Mouse (Mus musculus) midbrain, embryonic 11.5 days (tissue): ENCODE data around the gene Sema3g. TPM values are rescaled to one million over a fixed set of nuclear protein-coding genes. Genes with fewer than 3 reads are reported as not detected.

Experiments
- ATAC-seq: fragments of 200-750 bp; cut with Nextera tagmentation; 2 replicates; pipeline ENCODE4 v1.8.0; 2017; ENCODE audit warnings: moderate TSS enrichment, moderate library complexity; ENCODE audit not compliant: low FRiP score
- DNase-seq: peaks from one replicate; pipeline ENCODE4 v3.0.0; 2015; ENCODE audit warnings: low spot score; ENCODE audit errors: missing footprints
- H3K27ac ChIP-seq: fragments of 300-500 bp; sonication (generic); 2 replicates; pipeline ENCODE4 v1.5.1; 2014; ENCODE audit warnings: low read depth, low read length
- H3K27me3 ChIP-seq: fragments of 300-500 bp; sonication (generic); 2 replicates; pipeline ENCODE4 v1.6.1; 2014; ENCODE audit warnings: mild to moderate bottlenecking, low read length, moderate library complexity, mixed read lengths; ENCODE audit not compliant: control insufficient read depth, insufficient read depth
- H3K36me3 ChIP-seq: fragments of 300-500 bp; sonication (generic); 2 replicates; pipeline ENCODE4 v1.6.1; 2014; ENCODE audit warnings: mild to moderate bottlenecking, low read length, moderate library complexity, mixed read lengths; ENCODE audit not compliant: control insufficient read depth, insufficient read depth
- H3K4me1 ChIP-seq: fragments of 300-500 bp; sonication (generic); 2 replicates; pipeline ENCODE4 v1.6.1; 2014; ENCODE audit warnings: low read length; ENCODE audit not compliant: control insufficient read depth, insufficient read depth
- H3K4me2 ChIP-seq: fragments of 300-500 bp; sonication (generic); 2 replicates; pipeline ENCODE4 v1.6.1; 2014; ENCODE audit warnings: mild to moderate bottlenecking, moderate library complexity
- H3K4me3 ChIP-seq: fragments of 300-500 bp; sonication (generic); 2 replicates; pipeline ENCODE4 v1.5.1; 2014; ENCODE audit warnings: low read depth, low read length
- H3K9ac ChIP-seq: fragments of 300-500 bp; sonication (generic); 2 replicates; pipeline ENCODE4 v1.6.1; 2014; ENCODE audit warnings: low read length
- H3K9me3 ChIP-seq: fragments of 300-500 bp; sonication (generic); 2 replicates; pipeline ENCODE4 v1.6.1; 2016; ENCODE audit warnings: low read length; ENCODE audit not compliant: control insufficient read depth
- WGBS: fragments of 180-500 bp; shearing (Covaris S2); extraction: QIAGEN DNeasy Blood & Tissue Kit; methylation state at CpG from one replicate; pipeline ENCODE4 v1.1.7; 2014; 5-methylcytosine and 5-hydroxymethylcytosine counted together
- polyA plus RNA-seq: library from polyadenylated mRNA; unstranded; fragments of >200 nt; fragmentation: Nextera tagmentation; extraction: Ambion mirVana; gene quantifications from 2 replicates; pipeline ENCODE4 v1.2.1, GENCODE M21; 2014

The Sema3g gene
- polyA plus RNA-seq, 1 experiment from 2014 or later: 0.37 TPM

DNA sequence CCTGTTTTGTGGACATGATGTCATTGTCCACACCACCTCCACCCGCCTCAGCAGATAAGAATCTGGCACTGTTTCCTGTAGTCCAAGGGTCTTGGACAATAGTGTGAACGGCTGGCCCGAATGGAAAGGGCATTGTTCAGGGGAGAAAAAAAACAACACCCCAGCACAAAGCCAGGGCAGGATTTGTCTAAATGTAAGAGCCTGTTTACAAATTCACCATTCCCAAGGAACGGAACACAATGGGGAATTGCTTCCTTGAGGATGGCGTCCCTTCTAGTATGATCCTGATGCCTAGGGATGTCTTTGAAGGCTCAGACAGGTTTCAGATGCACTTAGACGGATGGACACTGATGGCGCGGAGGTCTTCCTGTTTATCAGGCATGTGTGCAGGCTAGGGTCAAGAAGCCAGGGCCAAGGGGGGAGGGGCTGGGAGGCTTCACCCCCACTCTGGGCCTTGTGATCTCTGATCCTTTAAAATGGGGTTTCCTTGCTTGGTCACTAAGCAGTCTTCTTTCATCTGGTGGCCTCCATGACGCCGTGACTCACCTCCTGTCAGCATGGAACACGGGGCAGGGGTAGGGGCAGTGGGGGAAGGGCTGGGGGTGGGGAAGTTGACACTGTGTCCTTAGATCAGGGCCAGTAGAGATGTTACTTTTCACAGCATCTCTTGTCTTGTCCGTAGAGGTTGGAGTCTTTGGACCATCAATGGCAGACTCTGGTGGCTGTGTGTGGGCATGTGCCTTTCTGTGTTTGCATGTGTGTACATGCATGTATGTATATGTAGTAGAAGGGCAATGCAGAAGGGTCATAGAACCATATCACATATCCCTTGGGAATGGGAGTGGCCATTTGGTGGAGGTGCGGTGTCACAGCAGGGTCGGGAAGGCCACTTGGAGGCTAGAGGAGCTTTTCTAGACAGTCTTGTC, 15.7 kb downstream of the Sema3g start:
- ATAC-seq (peak; percentile 38), DNase-seq (peak; percentile 65)
- Histone ChIP-seq H3K27ac (no peak overlapping the region), H3K9ac (no peak overlapping the region), H3K9me3 (no peaks in the 10 kb centered on the region), H3K4me2 (no peak overlapping the region), H3K27me3 (no peaks in the 10 kb centered on the region), H3K36me3 (no peaks in the 10 kb centered on the region), H3K4me3 (no peak overlapping the region), H3K4me1 (no peaks in the 10 kb centered on the region)
- 87% methylated on average over 14 of the region's 14 CpGs for WGBS

DNA sequence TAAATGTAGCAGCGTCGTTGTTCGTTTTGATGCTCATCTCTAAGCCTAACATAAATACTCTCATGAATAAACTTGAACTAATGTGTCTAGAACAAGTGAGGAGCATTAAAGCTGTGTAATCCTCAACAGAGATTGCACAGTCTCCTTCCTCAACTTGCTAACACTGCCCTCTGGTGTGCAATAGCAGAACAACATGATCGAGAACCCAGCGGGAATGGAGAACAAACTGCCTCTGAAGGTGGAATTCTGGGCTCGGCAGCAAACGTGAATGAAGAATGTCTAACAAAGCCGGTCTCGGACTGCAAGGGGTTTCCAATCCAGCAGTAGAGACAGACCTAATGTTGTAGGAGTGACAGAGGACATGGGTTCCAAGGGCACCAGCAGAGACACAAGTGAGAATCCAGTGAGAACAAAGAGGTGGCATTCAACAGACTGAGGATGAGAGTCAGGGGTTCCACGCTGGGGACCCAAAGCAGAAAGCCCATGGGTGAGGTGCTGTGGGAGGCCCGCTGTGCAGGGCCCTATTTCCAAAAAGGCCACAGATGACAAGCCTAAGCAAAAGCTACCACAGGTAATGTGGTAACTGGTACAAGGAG, 16.4 kb downstream of the Sema3g start:
- Histone ChIP-seq H3K27ac (no peak overlapping the region), H3K4me3 (no peak overlapping the region), H3K4me1 (no peaks in the 10 kb centered on the region), H3K4me2 (no peak overlapping the region), H3K27me3 (no peaks in the 10 kb centered on the region), H3K9me3 (no peaks in the 10 kb centered on the region), H3K9ac (peak overlapping the region; percentile 45), H3K36me3 (no peaks in the 10 kb centered on the region)
- DNase-seq (peak; percentile 97), ATAC-seq (peak; percentile 22; the same call in 1 of the 2 replicates)
- WGBS: 24% methylated on average over 11 of the region's 11 CpGs

DNA sequence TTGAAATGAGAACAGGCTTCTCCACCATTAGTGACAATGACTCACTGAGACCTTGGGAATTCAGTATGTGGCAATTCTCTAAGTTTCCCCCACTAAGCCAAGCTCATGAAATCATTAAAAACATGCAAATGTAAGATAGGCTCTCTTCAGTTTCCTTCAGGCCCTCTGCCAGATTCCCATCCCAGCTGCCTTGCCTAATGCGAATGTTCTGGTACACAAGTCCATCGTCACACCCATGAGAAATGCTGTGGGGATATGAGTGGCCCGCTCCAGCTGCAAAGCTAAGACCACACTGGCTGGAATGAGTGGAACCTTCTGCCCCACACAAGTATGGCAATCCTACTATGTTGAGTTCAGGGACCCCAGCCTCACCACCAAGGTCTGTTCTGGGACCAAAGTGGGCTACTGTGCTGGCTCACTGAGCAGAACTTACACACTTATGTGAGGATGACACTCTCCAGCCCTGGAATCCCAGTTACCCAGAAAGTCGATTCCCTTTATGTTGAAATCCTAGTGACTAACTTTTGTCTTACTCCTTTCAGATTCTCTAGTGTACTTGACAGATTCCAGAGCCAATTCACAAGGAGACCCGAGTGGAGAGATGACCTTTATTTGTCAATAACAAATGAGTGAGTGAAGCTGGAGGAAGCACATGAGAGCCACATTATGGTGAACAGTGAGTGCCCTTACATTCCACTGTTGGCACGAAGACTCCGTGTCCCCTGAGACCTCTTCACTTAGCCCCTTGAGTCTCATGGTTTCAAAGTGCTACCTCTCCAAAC, 19.6 kb downstream of the Sema3g start:
- WGBS: 84% methylated on average over 7 of the region's 7 CpGs
- no peaks in the 10 kb centered on the region for H3K9me3 ChIP-seq
- no peak overlapping the region for H3K4me3 ChIP-seq
- no peaks in the 10 kb centered on the region for H3K27me3 ChIP-seq
- ATAC-seq: no peak
- H3K36me3 ChIP-seq: no peaks in the 10 kb centered on the region
- no peak overlapping the region for H3K9ac ChIP-seq
- H3K4me2 ChIP-seq: no peak overlapping the region
- no peak overlapping the region for H3K27ac ChIP-seq
- no peak for DNase-seq
- H3K4me1 ChIP-seq: no peaks in the 10 kb centered on the region

DNA sequence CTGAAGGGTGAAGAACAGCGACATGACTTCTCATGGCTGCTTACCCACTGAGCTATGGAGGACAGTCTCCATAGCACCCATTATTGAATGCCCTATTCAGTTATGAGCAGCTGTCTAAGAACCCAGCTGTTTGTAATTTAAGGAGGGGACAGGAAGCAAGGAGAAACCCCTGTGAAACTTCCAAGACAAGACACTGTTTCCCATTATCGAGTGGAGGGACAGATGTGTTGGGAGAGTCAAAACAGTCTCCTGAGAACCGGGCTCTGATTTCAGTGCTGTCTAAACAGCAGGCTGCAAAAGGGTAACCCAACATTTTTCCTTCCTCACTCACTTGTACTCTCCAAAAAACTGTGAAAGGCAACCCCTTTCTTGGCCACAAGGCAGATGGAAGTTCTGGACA, 22.9 kb downstream of the Sema3g start:
- H3K4me2 ChIP-seq: no peak overlapping the region
- no peak overlapping the region for H3K4me3 ChIP-seq
- ATAC-seq (no peak), DNase-seq (no peak)
- H3K9ac ChIP-seq: no peak overlapping the region
- H3K4me1 ChIP-seq: no peaks in the 10 kb centered on the region
- no peaks in the 10 kb centered on the region for H3K36me3 ChIP-seq
- no peaks in the 10 kb centered on the region for H3K27me3 ChIP-seq
- no peak overlapping the region for H3K27ac ChIP-seq
- 74% methylated on average over 3 of the region's 3 CpGs for WGBS
- no peaks in the 10 kb centered on the region for H3K9me3 ChIP-seq

DNA sequence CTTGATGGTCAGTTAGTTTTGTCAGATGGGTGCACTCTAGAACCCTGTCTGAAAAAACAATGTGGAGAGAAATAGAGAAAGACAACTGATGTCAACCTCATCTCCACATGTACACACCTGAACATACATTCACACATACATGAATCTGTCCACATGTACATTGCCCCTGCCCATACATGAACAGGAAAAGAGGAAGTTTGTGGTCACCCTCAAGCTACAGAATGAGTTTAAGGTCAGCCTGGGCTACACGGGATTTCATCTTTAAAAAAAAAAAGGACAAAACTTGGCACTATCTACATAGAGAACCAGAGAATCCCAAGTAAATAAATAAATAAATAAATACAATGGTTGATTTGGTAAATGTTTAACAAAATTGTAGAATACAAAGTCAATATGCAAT, 27.1 kb downstream of the Sema3g start:
- no peaks in the 10 kb centered on the region for H3K9me3 ChIP-seq
- H3K4me1 ChIP-seq: no peaks in the 10 kb centered on the region
- 89% methylated on average over 1 of the region's 1 CpGs for WGBS
- H3K27me3 ChIP-seq: no peaks in the 10 kb centered on the region
- no peaks in the 10 kb centered on the region for H3K36me3 ChIP-seq
- DNase-seq (no peak), ATAC-seq (no peak)
- no peak overlapping the region for H3K27ac ChIP-seq
- no peak overlapping the region for H3K9ac ChIP-seq
- H3K4me2 ChIP-seq: no peak overlapping the region
- no peak overlapping the region for H3K4me3 ChIP-seq

DNA sequence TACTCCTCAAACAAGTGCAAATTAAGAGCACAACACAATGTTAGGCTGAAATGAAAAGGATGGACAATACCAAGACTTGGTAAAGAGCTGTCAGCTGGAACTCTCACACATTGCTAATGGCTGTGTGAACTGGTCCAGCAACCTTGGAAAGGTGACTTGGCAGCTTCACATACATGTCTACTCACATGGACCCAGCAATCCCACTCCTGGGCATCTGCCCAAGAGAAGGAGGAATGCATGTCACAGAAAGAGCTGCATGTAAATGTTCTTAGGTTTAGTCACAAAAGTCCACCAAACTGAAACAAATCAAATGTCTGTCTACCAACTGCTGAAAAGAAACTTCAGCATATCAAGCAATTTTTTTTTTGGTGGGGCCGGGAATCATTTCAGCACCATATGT, 28.3 kb downstream of the Sema3g start:
- Histone ChIP-seq H3K9ac (no peak overlapping the region), H3K4me2 (no peak overlapping the region), H3K27me3 (no peaks in the 10 kb centered on the region), H3K4me1 (peaks cover 3% of the 10 kb centered on the region; the same call in 1 of the 2 replicates), H3K4me3 (no peak overlapping the region), H3K9me3 (no peaks in the 10 kb centered on the region), H3K27ac (no peak overlapping the region), H3K36me3 (no peaks in the 10 kb centered on the region)
- DNase-seq (no peak), ATAC-seq (no peak)
- WGBS: 84% methylated on average over 1 of the region's 1 CpGs

DNA sequence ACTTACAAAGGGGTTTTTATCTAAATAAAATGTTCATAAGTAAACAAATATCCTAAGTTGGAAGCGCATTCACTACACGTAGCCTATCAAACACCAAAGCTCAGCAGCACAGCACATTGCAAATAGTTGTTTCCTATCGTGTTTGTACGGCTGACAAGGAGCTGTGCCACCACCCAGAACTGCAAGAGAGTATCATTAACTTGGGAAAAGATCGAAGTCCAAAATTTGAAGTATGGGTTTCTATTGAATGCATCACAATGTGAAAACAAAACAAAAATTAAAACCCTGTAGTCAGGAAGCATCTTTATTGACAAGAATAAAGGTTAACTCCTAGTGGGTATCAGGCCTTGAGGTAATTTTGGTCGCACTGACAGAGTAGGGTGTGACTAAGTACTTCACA, 30.7 kb downstream of the Sema3g start:
- Histone ChIP-seq H3K9me3 (no peaks in the 10 kb centered on the region), H3K4me3 (no peak overlapping the region), H3K27ac (no peak overlapping the region), H3K4me2 (no peak overlapping the region), H3K9ac (no peak overlapping the region), H3K4me1 (peaks cover 11% of the 10 kb centered on the region; the same call in 1 of the 2 replicates), H3K27me3 (no peaks in the 10 kb centered on the region), H3K36me3 (no peaks in the 10 kb centered on the region)
- DNase-seq: no peak
- no peak for ATAC-seq
- 90% methylated on average over 6 of the region's 6 CpGs for WGBS

DNA sequence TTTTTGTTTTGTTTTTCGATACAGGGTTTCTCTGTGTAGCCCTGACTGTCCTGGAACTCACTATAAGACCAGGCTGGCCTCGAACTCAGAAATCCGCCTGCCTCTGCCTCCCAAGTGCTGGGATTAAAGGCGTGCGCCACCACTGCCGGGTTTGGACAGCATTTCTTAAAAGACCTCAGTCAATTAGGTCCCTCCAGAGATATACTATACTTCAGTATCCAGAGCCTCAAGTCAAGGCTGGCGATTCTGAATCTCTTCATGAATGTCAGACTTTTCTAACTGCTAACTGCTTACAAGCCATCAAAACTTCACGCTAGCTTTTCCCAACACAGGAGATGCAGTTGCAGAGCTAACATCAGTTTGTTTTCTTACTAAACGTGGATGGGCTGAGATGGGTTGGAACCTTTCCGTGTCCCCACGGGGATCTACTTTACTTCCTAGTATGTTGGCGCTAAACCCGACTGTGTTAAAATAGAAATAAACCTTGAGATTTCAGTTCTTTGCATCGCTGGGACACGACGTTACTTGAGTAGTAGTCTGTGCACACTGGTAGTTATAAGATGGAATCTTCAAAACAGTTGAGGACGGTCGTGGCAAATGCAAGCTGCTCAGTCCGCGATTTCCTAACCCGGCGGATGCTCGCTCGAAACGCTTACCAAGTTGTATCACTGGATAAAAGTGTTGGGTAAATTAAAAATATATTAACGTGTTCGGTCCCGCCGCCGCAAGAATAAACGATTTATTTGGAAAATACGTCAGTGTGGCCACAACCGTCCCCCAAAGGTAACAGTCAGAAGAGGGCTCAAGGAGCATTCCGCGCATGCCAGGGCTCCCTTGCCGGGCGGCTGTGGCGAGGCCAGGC, 32.8 kb downstream of the Sema3g start:
- Histone ChIP-seq H3K4me3 (peak overlapping the region; percentile 98), H3K4me2 (peak overlapping the region; percentile 91), H3K4me1 (peaks cover 11% of the 10 kb centered on the region; the same call in 1 of the 2 replicates), H3K9ac (peak overlapping the region; percentile 96), H3K27me3 (no peaks in the 10 kb centered on the region), H3K27ac (peak overlapping the region; percentile 71), H3K36me3 (peaks cover 13% of the 10 kb centered on the region), H3K9me3 (no peaks in the 10 kb centered on the region)
- 22% methylated on average over 38 of the region's 38 CpGs for WGBS
- DNase-seq (no peak), ATAC-seq (no peak)
